Mouse (Mus musculus) forebrain, postnatal 0 days (tissue): ENCODE results near the gene Akt2. TPM values are rescaled to one million over a fixed set of nuclear protein-coding genes. Genes with fewer than 3 reads are reported as not detected.
"Not testable (repeated sequence)": the region's sequence is repeated elsewhere in the genome, so short reads cannot be mapped to it uniquely, and the experiment has no call there.

Experiments
- ATAC-seq: fragments of 200-750 bp; cut with Nextera tagmentation; 2 replicates; pipeline ENCODE4 v1.8.0; 2017; ENCODE audit warnings: mild to moderate bottlenecking, moderate library complexity
- DNase-seq: peaks from one replicate; pipeline ENCODE4 v3.0.0-alpha.2; 2015
- H3K27ac ChIP-seq: fragments of 300-500 bp; sonication (generic); 2 replicates; pipeline ENCODE4 v1.5.1; 2014; ENCODE audit warnings: low read depth, mild to moderate bottlenecking, antibody characterized with exemption, low read length, moderate library complexity, mixed read lengths
- H3K27me3 ChIP-seq: fragments of 300-500 bp; sonication (generic); 2 replicates; pipeline ENCODE4 v1.6.1; 2014; ENCODE audit warnings: mild to moderate bottlenecking, low read length, mixed read lengths; ENCODE audit not compliant: insufficient read depth
- H3K36me3 ChIP-seq: fragments of 300-500 bp; sonication (generic); 2 replicates; pipeline ENCODE4 v1.6.1; 2014; ENCODE audit warnings: mild to moderate bottlenecking, moderate library complexity; ENCODE audit not compliant: insufficient read depth
- H3K4me1 ChIP-seq: fragments of 300-500 bp; sonication (generic); 2 replicates; pipeline ENCODE4 v1.6.1; 2014; ENCODE audit warnings: antibody characterized with exemption; ENCODE audit not compliant: insufficient read depth
- H3K4me2 ChIP-seq: fragments of 300-500 bp; sonication (generic); 2 replicates; pipeline ENCODE4 v1.6.1; 2014; ENCODE audit warnings: low read depth, mild to moderate bottlenecking, moderate library complexity
- H3K4me3 ChIP-seq: fragments of 300-500 bp; sonication (generic); 2 replicates; pipeline ENCODE4 v1.5.1; 2014; ENCODE audit warnings: low read depth, low read length, mixed read lengths
- H3K9ac ChIP-seq: fragments of 300-500 bp; sonication (generic); 2 replicates; pipeline ENCODE4 v1.6.1; 2014; ENCODE audit warnings: mild to moderate bottlenecking
- H3K9me3 ChIP-seq: fragments of 300-500 bp; sonication (generic); 2 replicates; pipeline ENCODE4 v1.6.1; 2016; ENCODE audit warnings: low read length
- CTCF ChIP-seq: sonication (generic); IDR thresholded peaks from 2 replicates; pipeline ENCODE4 v1.5.1; 2016; ENCODE audit warnings: antibody characterized with exemption, control low read depth, low read depth
- WGBS: fragments of 180-500 bp; shearing (Covaris S2); extraction: QIAGEN DNeasy Blood & Tissue Kit; methylation state at CpG from one replicate; pipeline ENCODE4 v1.1.7; 2014; 5-methylcytosine and 5-hydroxymethylcytosine counted together
- polyA plus RNA-seq: library from polyadenylated mRNA; unstranded; fragments of >200 nt; fragmentation: Nextera tagmentation; extraction: Ambion mirVana; gene quantifications from 2 replicates; pipeline ENCODE4 v1.2.1, GENCODE M21; 2015
- total RNA-seq: library from RNA; depleted of rRNA; stranded (reverse); fragments of >200 nt; gene quantifications from 2 replicates; pipeline ENCODE4 v1.2.3, GENCODE M21; 2014

Akt2 gene
- total and polyA plus RNA-seq, 2 experiments from 2014 or later = 53.9 to 61.1 TPM

DNA sequence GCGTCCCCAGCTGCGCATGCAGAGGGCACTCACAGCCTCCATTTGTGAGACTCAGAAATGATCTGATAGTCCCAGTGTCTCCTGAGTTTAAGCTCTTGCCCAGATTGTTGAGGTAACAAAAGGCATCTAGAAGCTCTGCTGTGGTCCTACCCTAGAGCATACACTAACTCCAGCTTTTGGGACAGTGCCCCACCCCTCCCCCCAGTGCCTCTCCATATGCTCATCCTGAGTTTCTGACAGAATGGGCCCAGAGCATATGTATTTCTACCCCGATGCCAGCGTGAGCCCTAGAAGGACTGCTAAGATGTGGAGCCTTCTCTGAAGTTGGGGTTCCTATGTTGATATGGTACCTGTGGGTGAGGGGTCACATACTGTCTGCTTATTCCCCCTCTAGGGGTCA lies 40.1 kb downstream of the Akt2 start:
- no peaks in the 10 kb centered on the region for H3K4me1 ChIP-seq
- peaks cover 73% of the 10 kb centered on the region for H3K36me3 ChIP-seq
- TF ChIP-seq CTCF = no peak

DNA sequence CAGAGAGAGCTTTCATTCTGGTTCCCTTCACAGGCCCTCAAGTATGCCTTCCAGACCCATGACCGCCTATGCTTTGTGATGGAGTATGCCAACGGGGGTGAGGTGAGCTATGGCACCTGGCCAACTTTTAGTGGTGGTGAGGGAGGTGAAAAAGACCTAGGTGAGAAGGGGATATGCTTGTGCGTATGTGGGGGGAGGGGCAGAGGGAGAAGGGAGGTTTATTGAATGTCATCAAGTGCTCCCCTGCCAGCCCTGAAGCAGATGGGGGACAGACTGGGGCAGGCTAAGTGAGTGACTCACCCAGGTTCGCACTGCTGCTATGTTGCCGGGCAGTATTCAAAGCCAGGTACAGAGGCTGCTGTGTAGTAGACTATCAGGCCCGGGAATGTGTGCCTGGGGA lies 41.8 kb downstream of the Akt2 start:
- H3K36me3 ChIP-seq = peaks cover 71% of the 10 kb centered on the region
- H3K9me3 ChIP-seq = no peaks in the 10 kb centered on the region
- no peak overlapping the region for H3K27ac ChIP-seq
- DNase-seq = no peak
- H3K4me3 ChIP-seq = no peak overlapping the region
- H3K4me2 ChIP-seq = no peak overlapping the region
- no peak overlapping the region for H3K9ac ChIP-seq
- H3K4me1 ChIP-seq = no peaks in the 10 kb centered on the region
- no peak for TF ChIP-seq CTCF
- WGBS = 76% methylated on average over 6 of the region's 6 CpGs
- ATAC-seq = no peak
- H3K27me3 ChIP-seq = no peaks in the 10 kb centered on the region

More for the DNA sequence above, 40.1 kb downstream of the Akt2 start:
- Histone ChIP-seq H3K27ac (no peak overlapping the region), H3K4me3 (no peak overlapping the region), H3K27me3 (no peaks in the 10 kb centered on the region), H3K9ac (no peak overlapping the region), H3K9me3 (no peaks in the 10 kb centered on the region), H3K4me2 (no peak overlapping the region)
- ATAC-seq (no peak), DNase-seq (no peak)
- WGBS = 85% methylated on average over 4 of the region's 4 CpGs

DNA sequence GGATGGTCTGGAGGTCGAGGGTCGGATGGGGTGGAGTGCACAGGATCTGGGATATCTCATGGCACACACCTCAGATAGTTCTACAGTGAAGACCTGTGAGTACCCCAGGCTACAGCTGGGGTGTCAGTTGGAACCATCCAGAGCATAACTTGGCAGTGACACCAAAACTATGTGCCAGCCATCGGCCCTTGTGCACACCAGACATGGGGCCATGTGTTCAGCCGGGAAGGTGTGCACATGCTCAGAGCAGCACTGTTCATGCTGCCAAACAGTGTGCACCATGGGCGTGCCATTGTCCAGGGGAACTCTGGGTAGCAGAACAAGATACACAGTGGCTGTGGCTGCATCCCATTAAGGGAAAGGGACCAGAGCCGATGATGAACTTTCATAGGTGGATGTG lies 43.3 kb downstream of the Akt2 start:
- ATAC-seq (no peak), DNase-seq (no peak)
- Histone ChIP-seq H3K27me3 (no peaks in the 10 kb centered on the region), H3K9ac (no peak overlapping the region), H3K27ac (no peak overlapping the region), H3K4me1 (no peaks in the 10 kb centered on the region), H3K9me3 (no peaks in the 10 kb centered on the region), H3K36me3 (peaks cover 60% of the 10 kb centered on the region), H3K4me3 (no peak overlapping the region), H3K4me2 (no peak overlapping the region)
- WGBS = 82% methylated on average over 6 of the region's 6 CpGs
- no peak for TF ChIP-seq CTCF

DNA sequence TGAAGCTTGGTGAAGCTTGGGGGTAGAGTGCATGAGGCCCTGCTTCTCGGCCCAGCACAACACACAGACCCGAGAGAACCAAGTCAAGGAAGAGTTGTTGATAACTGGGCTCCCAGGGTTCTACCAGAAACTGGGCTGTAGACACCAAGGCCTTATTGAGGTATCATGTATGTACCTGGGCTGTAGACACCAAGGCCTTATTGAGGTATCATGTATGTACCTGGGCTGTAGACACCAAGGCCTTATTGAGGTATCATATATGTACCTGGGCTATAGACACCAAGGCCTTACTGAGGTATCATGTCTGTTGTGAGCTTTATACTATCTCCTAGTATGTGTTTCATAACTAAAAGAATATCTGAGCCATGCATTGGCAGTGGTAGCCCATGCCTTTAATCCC lies 43.7 kb downstream of the Akt2 start:
- not testable (repeated sequence) for H3K4me2 ChIP-seq, H3K27ac ChIP-seq, DNase-seq, ATAC-seq, H3K9me3 ChIP-seq, H3K4me3 ChIP-seq, H3K9ac ChIP-seq, H3K4me1 ChIP-seq, H3K27me3 ChIP-seq
- H3K36me3 ChIP-seq = peaks cover 60% of the 10 kb centered on the region
- WGBS = 98% methylated on average over 2 of the region's 2 CpGs

DNA sequence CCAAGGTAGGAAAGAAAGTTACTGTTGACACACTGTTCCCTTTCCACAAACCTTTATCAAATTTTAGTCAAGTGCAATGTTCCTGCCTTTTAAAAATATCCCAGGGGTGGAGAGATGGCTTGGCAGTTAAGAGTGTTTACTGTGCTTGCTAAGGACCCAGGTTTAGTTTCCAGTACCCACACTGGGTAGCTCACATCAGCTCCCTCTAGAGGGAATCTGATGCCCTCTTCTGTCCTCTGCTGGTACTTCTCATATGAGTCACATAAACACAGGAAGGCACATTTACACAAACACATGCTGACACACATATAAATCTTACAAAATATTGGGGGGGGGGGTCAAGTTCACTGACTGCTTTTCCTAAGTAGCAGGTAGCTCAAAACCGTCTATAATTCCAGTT lies 53.1 kb downstream of the Akt2 start:
- no peaks in the 10 kb centered on the region for H3K36me3 ChIP-seq
- WGBS = 54% methylated on average over 1 of the region's 1 CpGs
- no peaks in the 10 kb centered on the region for H3K9me3 ChIP-seq
- H3K9ac ChIP-seq = no peak overlapping the region
- H3K27me3 ChIP-seq = no peaks in the 10 kb centered on the region
- DNase-seq (no peak), ATAC-seq (0 out of 2 replicates have a peak, but pooled peaks have one; percentile 30)
- H3K4me3 ChIP-seq = no peak overlapping the region
- no peaks in the 10 kb centered on the region for H3K4me1 ChIP-seq
- H3K27ac ChIP-seq = no peak overlapping the region
- TF ChIP-seq CTCF = peak; percentile 14; the same call in 1 of the 2 replicates
- H3K4me2 ChIP-seq = no peak overlapping the region

DNA sequence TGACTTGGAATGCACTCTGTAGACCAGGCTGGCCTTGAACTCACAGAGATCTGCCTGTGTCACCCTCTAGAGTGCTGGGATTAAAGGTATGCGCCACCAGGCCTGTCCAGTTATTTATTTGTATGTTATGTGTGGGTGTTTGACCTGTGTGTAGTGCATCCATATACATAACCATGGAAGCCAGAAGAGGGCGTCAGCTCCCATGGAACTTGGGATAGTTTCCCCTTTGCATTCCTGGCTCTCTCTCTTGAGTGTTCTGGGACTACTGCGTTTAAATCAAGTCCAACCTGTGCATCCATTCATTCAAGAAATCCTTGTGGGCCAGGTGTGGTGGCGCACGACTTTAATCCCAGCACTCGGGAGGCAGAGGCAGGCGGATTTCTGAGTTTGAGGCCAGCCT lies 55.2 kb downstream of the Akt2 start:
- Histone ChIP-seq H3K9ac (no peak overlapping the region), H3K27me3 (no peaks in the 10 kb centered on the region), H3K4me3 (no peak overlapping the region), H3K36me3 (no peaks in the 10 kb centered on the region), H3K4me1 (no peaks in the 10 kb centered on the region), H3K4me2 (no peak overlapping the region), H3K27ac (no peak overlapping the region), H3K9me3 (no peaks in the 10 kb centered on the region)
- WGBS = 89% methylated on average over 7 of the region's 7 CpGs
- TF ChIP-seq CTCF = no peak
- ATAC-seq (no peak), DNase-seq (no peak)

DNA sequence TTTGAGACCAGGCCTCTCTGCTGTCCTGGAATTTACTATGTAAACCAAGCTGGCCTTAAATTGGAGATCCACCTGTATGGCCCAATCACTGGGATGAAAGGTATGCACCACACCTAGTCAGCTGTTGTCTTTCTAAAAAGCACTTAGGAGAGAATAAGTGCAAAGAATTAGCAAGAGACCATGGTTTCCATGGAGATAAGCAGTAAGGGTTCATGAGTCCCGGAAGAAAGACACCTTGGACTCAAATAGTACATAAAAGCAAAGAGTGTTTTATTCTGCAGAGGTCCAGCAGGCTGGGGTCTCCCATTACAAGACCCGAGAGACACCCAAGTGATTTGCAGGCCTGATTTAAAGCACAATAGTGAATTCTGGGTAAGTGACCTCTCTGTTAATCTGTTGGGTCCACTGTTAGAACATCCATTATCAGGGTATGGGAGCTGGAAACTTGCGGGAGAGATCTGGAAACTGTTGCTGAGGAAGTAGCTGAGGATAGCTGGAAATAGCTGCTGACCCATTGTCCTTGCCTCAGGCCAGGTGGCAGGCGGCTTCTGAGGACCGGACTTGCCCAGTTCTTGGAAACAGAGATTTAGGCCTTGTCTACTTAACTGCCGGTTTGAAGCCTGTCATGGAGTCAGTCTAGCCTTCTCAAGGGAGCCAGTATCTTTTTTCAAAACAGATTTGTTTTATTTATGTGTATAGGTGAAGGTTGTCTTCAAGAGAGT lies 56.1 kb downstream of the Akt2 start:
- H3K36me3 ChIP-seq = no peaks in the 10 kb centered on the region
- WGBS = 75% methylated on average over 6 of the region's 6 CpGs
- no peak for TF ChIP-seq CTCF
- DNase-seq = no peak
- no peaks in the 10 kb centered on the region for H3K27me3 ChIP-seq
- ATAC-seq = no peak
- no peaks in the 10 kb centered on the region for H3K4me1 ChIP-seq
- H3K27ac ChIP-seq = no peak overlapping the region
- no peak overlapping the region for H3K4me3 ChIP-seq
- no peaks in the 10 kb centered on the region for H3K9me3 ChIP-seq
- no peak overlapping the region for H3K9ac ChIP-seq
- no peak overlapping the region for H3K4me2 ChIP-seq
